Mouse (Mus musculus) heart, postnatal 25 days (tissue): Measurements from ENCODE around the gene Srgap2. TPM values are rescaled to one million over a fixed set of nuclear protein-coding genes. Genes with fewer than 3 reads are reported as not detected.

Source experiments
- microRNA-seq: library from miRNA; unstranded; fragments of <30 nt; microRNA quantifications from one replicate; pipeline ENCODE4 v1.2.0, GENCODE M21; 2022
- total RNA-seq, 2 experiments: library from RNA; stranded (reverse); gene quantifications; 2 replicates each; pipeline ENCODE4 v1.2.3; 2021

The Srgap2 gene
- total RNA-seq, 2 experiments from 2014 or later: 22.8 to 24.3 TPM

Small RNAs within 50 kb of the gene (microRNA-seq; reads per million reads assigned to microRNA genes)
- gene Gm24273: not detected

Other genes starting within 250 kb of the Srgap2 start
- 1 to 10 TPM; 1.4 to 1.7 TPM for gene Ikbke, start 247.7 kb downstream of the Srgap2 start, total RNA-seq
- under 1 TPM; 0.73 to 0.88 TPM for gene Fam72a, start 551 bp upstream of the Srgap2 start, total RNA-seq
- not detected for gene Avpr1b, start 71.9 kb upstream of the Srgap2 start, total RNA-seq
- 1 to 10 TPM in 1 of 2 experiments, under 1 TPM in 1; 0.83 to 1.3 TPM for gene Ctse, start 111.0 kb upstream of the Srgap2 start, total RNA-seq
- gene Rab7b, start 161.3 kb upstream of the Srgap2 start, total RNA-seq: 1 to 10 TPM; 3.2 to 4.4 TPM
- gene Slc26a9, start 216.7 kb upstream of the Srgap2 start, total RNA-seq: not detected